Mouse (Mus musculus) adrenal gland, adult 8-10 months (tissue): ENCODE data around the gene Mapk14. TPM values are rescaled to one million over a fixed set of nuclear protein-coding genes. Genes with fewer than 3 reads are reported as not detected.

Experiments
- DNase-seq: peaks from one replicate; pipeline ENCODE4 v3.0.0; 2022
- total RNA-seq, 4 experiments: library from RNA; stranded (reverse); gene quantifications; 2 replicates each; pipeline ENCODE4 v1.2.4; 2022

The Mapk14 gene
- total RNA-seq, 4 experiments from 2014 or later: 71.9 to 99.0 (median 78.8) TPM

- DNase-seq: no peak
These were observed 93.9 kb downstream of the Mapk14 start for GRCm38 (mm10) chr17:28785036-28785435.

- no peak for DNase-seq
These were observed 96.4 kb downstream of the Mapk14 start for GRCm38 (mm10) chr17:28787507-28787906.

- DNase-seq: no peak
These were observed 105.9 kb downstream of the Mapk14 start for GRCm38 (mm10) chr17:28797031-28797430.

Other genes starting within 250 kb of the Mapk14 start
- 100 to 1,000 TPM in 2 of 4 experiments, 10 to 100 TPM in 2; 77.9 to 150 (median 98.7) TPM for gene Fkbp5, start 173.8 kb upstream of the Mapk14 start, total RNA-seq
- gene Armc12, start 160.5 kb upstream of the Mapk14 start, total RNA-seq: not detected
- not detected for gene Clpsl2, start 141.9 kb upstream of the Mapk14 start, total RNA-seq
- not detected for gene Clps, start 130.6 kb upstream of the Mapk14 start, total RNA-seq
- gene Lhfpl5, start 115.7 kb upstream of the Mapk14 start, total RNA-seq: 1 to 10 TPM; 2.6 to 6.7 (median 4.2) TPM
- 10 to 100 TPM; 68.4 to 81.5 (median 72.8) TPM for gene Srpk1, start 68.6 kb upstream of the Mapk14 start, total RNA-seq
- 1 to 10 TPM; 1.4 to 3.1 (median 2.5) TPM for gene Slc26a8, start 1.1 kb upstream of the Mapk14 start, total RNA-seq
- gene AC170998.1, start 34.8 kb downstream of the Mapk14 start, total RNA-seq: 1 to 10 TPM in 3 of 4 experiments, under 1 TPM in 1; 0.58 to 3.7 (median 2.1) TPM
- gene Mapk13, start 78.0 kb downstream of the Mapk14 start, total RNA-seq: 100 to 1,000 TPM; 128 to 457 (median 281) TPM
- 10 to 100 TPM; 75.6 to 83.4 (median 77.1) TPM for gene Brpf3, start 109.8 kb downstream of the Mapk14 start, total RNA-seq
- under 1 TPM in 2 of 4 experiments, not detected in 2; 0.12 to 0.18 TPM for gene Pnpla1, start 167.1 kb downstream of the Mapk14 start, total RNA-seq
- gene 4930539E08Rik, start 224.0 kb downstream of the Mapk14 start, total RNA-seq: under 1 TPM in 1 of 4 experiments, not detected in 3; 0.05 TPM